Mouse (Mus musculus): ENCODE results near the gene Ptpn1. TPM values are rescaled to one million over a fixed set of nuclear protein-coding genes. Genes with fewer than 3 reads are reported as not detected.

The Ptpn1 gene
- polyA plus RNA-seq, 1 experiment from 2014 or later, result 57.4 TPM

- Histone ChIP-seq H3K27ac (no peak overlapping the region), H3K9ac (no peak overlapping the region), H3K36me3 (no peaks in the 10 kb centered on the region), H3K4me3 (replicated peaks) (no peak overlapping the region), H3K4me2 (no peak overlapping the region), H3K27me3 (no peaks in the 10 kb centered on the region), H3K9me3 (replicated peaks) (no peaks in the 10 kb centered on the region), H3K4me1 (peaks cover 54% of the 10 kb centered on the region)
- WGBS, result 87% methylated on average over 11 of the region's 11 CpGs
- ATAC-seq (replicated peaks; ENCODE audit: low FRiP score), result no peak
These were observed 8.8 kb downstream of the Ptpn1 start for GRCm38 (mm10) chr2:167940636-167941035.

- WGBS, result 69% methylated on average over 4 of the region's 4 CpGs
- no peak for ATAC-seq (replicated peaks; ENCODE audit: low FRiP score)
- Histone ChIP-seq H3K4me1 (peaks cover 51% of the 10 kb centered on the region), H3K4me3 (replicated peaks) (no peak overlapping the region), H3K9ac (0 out of 2 replicates have a peak overlapping the region, but pooled peaks have one; percentile 3), H3K4me2 (no peak overlapping the region), H3K27ac (no peak overlapping the region), H3K27me3 (no peaks in the 10 kb centered on the region), H3K9me3 (replicated peaks) (no peaks in the 10 kb centered on the region), H3K36me3 (no peaks in the 10 kb centered on the region)
These were observed 9.5 kb downstream of the Ptpn1 start for GRCm38 (mm10) chr2:167941320-167941719.

GRCm38 (mm10) chr2:167941745-167942176 lies 9.9 kb downstream of the Ptpn1 start:
- Histone ChIP-seq H3K4me1 (peaks cover 51% of the 10 kb centered on the region), H3K9me3 (replicated peaks) (no peaks in the 10 kb centered on the region), H3K36me3 (no peaks in the 10 kb centered on the region), H3K27ac (peak overlapping the region; percentile 70), H3K4me2 (no peak overlapping the region), H3K9ac (0 out of 2 replicates have a peak overlapping the region, but pooled peaks have one; percentile 3), H3K4me3 (replicated peaks) (no peak overlapping the region), H3K27me3 (no peaks in the 10 kb centered on the region)
- ATAC-seq (replicated peaks; ENCODE audit: low FRiP score), result no peak
- 51% methylated on average over 6 of the region's 6 CpGs for whole genome bisulfite sequencing

- Histone ChIP-seq H3K36me3 (no peaks in the 10 kb centered on the region), H3K9ac (no peak overlapping the region), H3K4me2 (0 out of 2 replicates have a peak overlapping the region, but pooled peaks have one; percentile 9), H3K4me1 (peaks cover 52% of the 10 kb centered on the region), H3K27me3 (no peaks in the 10 kb centered on the region), H3K9me3 (replicated peaks) (no peaks in the 10 kb centered on the region), H3K27ac (peak overlapping the region; percentile 70), H3K4me3 (replicated peaks) (no peak overlapping the region)
- WGBS, result 33% methylated on average over 8 of the region's 8 CpGs
- peak; percentile 55 for ATAC-seq (replicated peaks; ENCODE audit: low FRiP score)
These were observed 10.5 kb downstream of the Ptpn1 start for GRCm38 (mm10) chr2:167942199-167942925.

GRCm38 (mm10) chr2:167942926-167943633 lies 11.2 kb downstream of the Ptpn1 start:
- no peaks in the 10 kb centered on the region for H3K27me3 ChIP-seq
- no peak for ATAC-seq (replicated peaks; ENCODE audit: low FRiP score)
- H3K36me3 ChIP-seq, result no peaks in the 10 kb centered on the region
- no peak overlapping the region for H3K4me2 ChIP-seq
- no peaks in the 10 kb centered on the region for H3K9me3 ChIP-seq (replicated peaks)
- H3K9ac ChIP-seq, result no peak overlapping the region
- peak overlapping the region; percentile 70 for H3K27ac ChIP-seq
- no peak overlapping the region for H3K4me3 ChIP-seq (replicated peaks)
- H3K4me1 ChIP-seq, result peaks cover 59% of the 10 kb centered on the region
- WGBS, result 46% methylated on average over 12 of the region's 12 CpGs

GRCm38 (mm10) chr2:167944193-167944592 lies 12.3 kb downstream of the Ptpn1 start:
- H3K27ac ChIP-seq, result no peak overlapping the region
- H3K4me3 ChIP-seq (replicated peaks), result no peak overlapping the region
- no peaks in the 10 kb centered on the region for H3K9me3 ChIP-seq (replicated peaks)
- H3K9ac ChIP-seq, result no peak overlapping the region
- no peak overlapping the region for H3K4me2 ChIP-seq
- peaks cover 62% of the 10 kb centered on the region for H3K4me1 ChIP-seq
- H3K27me3 ChIP-seq, result no peaks in the 10 kb centered on the region
- no peak for ATAC-seq (replicated peaks; ENCODE audit: low FRiP score)
- WGBS, result 89% methylated on average over 3 of the region's 3 CpGs
- no peaks in the 10 kb centered on the region for H3K36me3 ChIP-seq

- no peaks in the 10 kb centered on the region for H3K9me3 ChIP-seq (replicated peaks)
- no peak overlapping the region for H3K4me2 ChIP-seq
- no peak overlapping the region for H3K27ac ChIP-seq
- 82% methylated on average over 5 of the region's 5 CpGs for WGBS
- peaks cover 64% of the 10 kb centered on the region for H3K4me1 ChIP-seq
- H3K36me3 ChIP-seq, result no peaks in the 10 kb centered on the region
- no peak overlapping the region for H3K4me3 ChIP-seq (replicated peaks)
- H3K9ac ChIP-seq, result no peak overlapping the region
- no peaks in the 10 kb centered on the region for H3K27me3 ChIP-seq
- no peak for ATAC-seq (replicated peaks; ENCODE audit: low FRiP score)
These were observed 13.6 kb downstream of the Ptpn1 start for GRCm38 (mm10) chr2:167945451-167945850.

GRCm38 (mm10) chr2:167947251-167947650 lies 15.4 kb downstream of the Ptpn1 start:
- WGBS, result 72% methylated on average over 3 of the region's 3 CpGs
- Histone ChIP-seq H3K9ac (no peak overlapping the region), H3K4me2 (no peak overlapping the region), H3K36me3 (0 out of 2 replicates have a peak, but pooled peaks cover 2% of the 10 kb centered on the region), H3K4me1 (peaks cover 58% of the 10 kb centered on the region), H3K27me3 (no peaks in the 10 kb centered on the region), H3K27ac (no peak overlapping the region), H3K9me3 (replicated peaks) (no peaks in the 10 kb centered on the region), H3K4me3 (replicated peaks) (no peak overlapping the region)
- no peak for ATAC-seq (replicated peaks; ENCODE audit: low FRiP score)

- H3K27me3 ChIP-seq, result no peaks in the 10 kb centered on the region
- H3K36me3 ChIP-seq, result 0 out of 2 replicates have a peak, but pooled peaks cover 3% of the 10 kb centered on the region
- no peak overlapping the region for H3K4me2 ChIP-seq
- H3K9me3 ChIP-seq (replicated peaks), result no peaks in the 10 kb centered on the region
- H3K4me1 ChIP-seq, result peaks cover 50% of the 10 kb centered on the region
- 0 out of 2 replicates have a peak overlapping the region, but pooled peaks have one; percentile 41 for H3K27ac ChIP-seq
- no peak for ATAC-seq (replicated peaks; ENCODE audit: low FRiP score)
- no peak overlapping the region for H3K9ac ChIP-seq
- 76% methylated on average over 6 of the region's 6 CpGs for WGBS
- no peak overlapping the region for H3K4me3 ChIP-seq (replicated peaks)
These were observed 16.2 kb downstream of the Ptpn1 start for GRCm38 (mm10) chr2:167948047-167948446.

- Histone ChIP-seq H3K27ac (0 out of 2 replicates have a peak overlapping the region, but pooled peaks have one; percentile 41), H3K27me3 (no peaks in the 10 kb centered on the region), H3K4me1 (peaks cover 45% of the 10 kb centered on the region), H3K4me3 (replicated peaks) (no peak overlapping the region), H3K4me2 (no peak overlapping the region), H3K9me3 (replicated peaks) (no peaks in the 10 kb centered on the region), H3K36me3 (0 out of 2 replicates have a peak, but pooled peaks cover 3% of the 10 kb centered on the region), H3K9ac (no peak overlapping the region)
- no peak for ATAC-seq (replicated peaks; ENCODE audit: low FRiP score)
- 77% methylated on average over 13 of the region's 13 CpGs for WGBS
These were observed 16.7 kb downstream of the Ptpn1 start for GRCm38 (mm10) chr2:167948557-167948956.

GRCm38 (mm10) chr2:167949250-167949649 lies 17.4 kb downstream of the Ptpn1 start:
- Histone ChIP-seq H3K4me3 (replicated peaks) (no peak overlapping the region), H3K4me2 (no peak overlapping the region), H3K9me3 (replicated peaks) (no peaks in the 10 kb centered on the region), H3K27me3 (no peaks in the 10 kb centered on the region), H3K27ac (peak overlapping the region; percentile 41; the same call in 1 of the 2 replicates), H3K4me1 (peaks cover 43% of the 10 kb centered on the region), H3K36me3 (0 out of 2 replicates have a peak, but pooled peaks cover 3% of the 10 kb centered on the region), H3K9ac (no peak overlapping the region)
- WGBS, result 48% methylated on average over 6 of the region's 6 CpGs
- no peak for ATAC-seq (replicated peaks; ENCODE audit: low FRiP score)

GRCm38 (mm10) chr2:167949808-167950207 lies 18.0 kb downstream of the Ptpn1 start:
- Histone ChIP-seq H3K36me3 (0 out of 2 replicates have a peak, but pooled peaks cover 3% of the 10 kb centered on the region), H3K9me3 (replicated peaks) (no peaks in the 10 kb centered on the region), H3K4me3 (replicated peaks) (no peak overlapping the region), H3K27ac (peak overlapping the region; percentile 29; the same call in 1 of the 2 replicates), H3K9ac (no peak overlapping the region), H3K27me3 (no peaks in the 10 kb centered on the region), H3K4me1 (peaks cover 40% of the 10 kb centered on the region), H3K4me2 (no peak overlapping the region)
- 81% methylated on average over 2 of the region's 2 CpGs for WGBS
- no peak for ATAC-seq (replicated peaks; ENCODE audit: low FRiP score)
